Mouse (Mus musculus) MEL (cell line): ENCODE data around the gene D17Wsu92e. TPM values are rescaled to one million over a fixed set of nuclear protein-coding genes. Genes with fewer than 3 reads are reported as not detected.

Source experiments
- DNase-seq: peaks from one replicate; pipeline ENCODE4 v3.0.0; 2011; ENCODE audit warnings: low read depth, low spot score
- H3K27ac ChIP-seq: 2 replicates; pipeline ENCODE4 v1.5.1; 2012; ENCODE audit warnings: low read depth, mild to moderate bottlenecking, control low read depth, low read length, moderate library complexity; ENCODE audit not compliant: control insufficient read depth
- H3K27me3 ChIP-seq, 2 experiments: fragments of 150-350 bp in 1 of 2; sonication (generic) in 1 of 2; 2 replicates each; pipeline ENCODE4 v1.6.1; 2012; ENCODE audit warnings: low read length in 2 of 2, mild to moderate bottlenecking in 2 of 2, improper control_type of control experiment in 1 of 2, moderate library complexity in 1 of 2; ENCODE audit not compliant: insufficient read depth in 2 of 2, control insufficient read depth in 1 of 2
- H3K36me3 ChIP-seq, 2 experiments: 2 replicates each; pipeline ENCODE4 v1.6.1; 2012 to 2014; ENCODE audit warnings: low read length in 2 of 2, improper control_type of control experiment in 1 of 2, inconsistent platforms in 1 of 2, mild to moderate bottlenecking in 1 of 2; ENCODE audit not compliant: insufficient read depth in 2 of 2, control insufficient read depth in 1 of 2
- H3K4me1 ChIP-seq, 2 experiments: fragments of 150-350 bp in 1 of 2; sonication (generic) in 1 of 2; 2 replicates each; pipeline ENCODE4 v1.6.1; 2012; ENCODE audit warnings: low read length in 2 of 2, improper control_type of control experiment in 1 of 2, mild to moderate bottlenecking in 1 of 2; ENCODE audit not compliant: insufficient read depth in 2 of 2, control insufficient read depth in 1 of 2
- H3K4me3 ChIP-seq, 2 experiments: fragments of 150-350 bp in 1 of 2; sonication (generic) in 1 of 2; 2 replicates each; pipeline ENCODE4 v1.5.1; 2012; ENCODE audit warnings: low read depth in 2 of 2, low read length in 2 of 2, mild to moderate bottlenecking in 2 of 2, moderate library complexity in 2 of 2, control low read depth in 1 of 2, improper control_type of control experiment in 1 of 2; ENCODE audit not compliant: control insufficient read depth in 1 of 2, insufficient read depth in 1 of 2
- H3K79me2 ChIP-seq: 2 replicates; pipeline ENCODE4 v1.6.1; 2012; ENCODE audit warnings: mild to moderate bottlenecking, low read length, moderate library complexity; ENCODE audit not compliant: control insufficient read depth, poor library complexity, insufficient read depth
- H3K9ac ChIP-seq: 2 replicates; pipeline ENCODE4 v1.6.1; 2012; ENCODE audit warnings: low read depth, mild to moderate bottlenecking, control low read depth, low read length, moderate library complexity; ENCODE audit not compliant: control insufficient read depth, poor library complexity, severe bottlenecking
- H3K9me3 ChIP-seq: fragments of 150-350 bp; sonication (generic); replicated peaks from 2 replicates; pipeline ENCODE4 v1.6.1; 2012; ENCODE audit warnings: mild to moderate bottlenecking, low read length, improper control_type of control experiment, moderate library complexity; ENCODE audit not compliant: insufficient read depth
- BHLHE40 ChIP-seq: IDR thresholded peaks from 2 replicates; pipeline ENCODE4 v1.6.1; 2012; ENCODE audit warnings: low read depth, mild to moderate bottlenecking, inconsistent platforms, low read length, improper control_type of control experiment, borderline replicate concordance
- CHD1 ChIP-seq: IDR thresholded peaks from 2 replicates; pipeline ENCODE4 v1.6.1; 2012; ENCODE audit warnings: low read depth, mild to moderate bottlenecking, inconsistent platforms, low read length, improper control_type of control experiment
- ELF1 ChIP-seq: IDR thresholded peaks from 2 replicates; pipeline ENCODE4 v1.6.1; 2014; ENCODE audit warnings: low read depth, mild to moderate bottlenecking, inconsistent platforms, low read length, improper control_type of control experiment, moderate library complexity
- EP300 ChIP-seq, 2 experiments: IDR thresholded peaks; 2 replicates each; pipeline ENCODE4 v1.6.1; 2011; ENCODE audit warnings: improper control_type of control experiment in 2 of 2, low read length in 2 of 2, low read depth in 1 of 2, mild to moderate bottlenecking in 1 of 2
- ETS1 ChIP-seq: IDR thresholded peaks from 2 replicates; pipeline ENCODE4 v1.6.1; 2012; ENCODE audit warnings: low read depth, mild to moderate bottlenecking, inconsistent platforms, low read length, improper control_type of control experiment, moderate library complexity
- GABPA ChIP-seq: IDR thresholded peaks from 2 replicates; pipeline ENCODE4 v1.6.1; 2012; ENCODE audit warnings: low read depth, mild to moderate bottlenecking, inconsistent platforms, low read length, improper control_type of control experiment, moderate library complexity
- HCFC1 ChIP-seq: IDR thresholded peaks from 2 replicates; pipeline ENCODE4 v1.6.1; 2012; ENCODE audit warnings: low read depth, mild to moderate bottlenecking, inconsistent platforms, low read length, improper control_type of control experiment, moderate library complexity
- JUND ChIP-seq: IDR thresholded peaks from 2 replicates; pipeline ENCODE4 v1.6.1; 2011; ENCODE audit warnings: low read depth, mild to moderate bottlenecking, improper control_type of control experiment, low read length
- KAT2A ChIP-seq: conservative IDR thresholded peaks from 2 replicates; pipeline ENCODE4 v1.6.1; 2012; ENCODE audit warnings: low read depth, low read length, improper control_type of control experiment, inconsistent platforms
- MAX ChIP-seq: IDR thresholded peaks from 2 replicates; pipeline ENCODE4 v1.6.1; 2011; ENCODE audit warnings: low read length, improper control_type of control experiment
- MAZ ChIP-seq: IDR thresholded peaks from 2 replicates; pipeline ENCODE4 v1.6.1; 2012; ENCODE audit warnings: low read depth, mild to moderate bottlenecking, inconsistent platforms, low read length, improper control_type of control experiment
- MXI1 ChIP-seq: IDR thresholded peaks from 2 replicates; pipeline ENCODE4 v1.6.1; 2011; ENCODE audit warnings: mild to moderate bottlenecking, low read depth, low read length, improper control_type of control experiment
- NELFE ChIP-seq: IDR thresholded peaks from 2 replicates; pipeline ENCODE4 v1.6.1; 2011; ENCODE audit warnings: low read depth, low read length, improper control_type of control experiment
- NRF1 ChIP-seq: IDR thresholded peaks from 2 replicates; pipeline ENCODE4 v1.6.1; 2014; ENCODE audit warnings: low read depth, mild to moderate bottlenecking, inconsistent platforms, low read length, improper control_type of control experiment, moderate library complexity; ENCODE audit not compliant: poor library complexity, insufficient read depth, severe bottlenecking
- POLR2A ChIP-seq, 2 experiments: IDR thresholded peaks; 2 replicates each; pipeline ENCODE4 v1.6.1; 2011 to 2012; ENCODE audit warnings: low read length in 2 of 2, mild to moderate bottlenecking in 2 of 2, control low read depth in 1 of 2, improper control_type of control experiment in 1 of 2, low read depth in 1 of 2, moderate library complexity in 1 of 2; ENCODE audit not compliant: control insufficient read depth in 1 of 2, insufficient read depth in 1 of 2, poor library complexity in 1 of 2
- POLR2AphosphoS2 ChIP-seq: IDR thresholded peaks from 2 replicates; pipeline ENCODE4 v1.6.1; 2011; ENCODE audit warnings: low read length, improper control_type of control experiment
- POLR2AphosphoS5 ChIP-seq: IDR thresholded peaks from 2 replicates; pipeline ENCODE4 v1.6.1; 2012; ENCODE audit warnings: low read depth, borderline replicate concordance, mild to moderate bottlenecking, inconsistent platforms, low read length, moderate library complexity, mixed read lengths
- RAD21 ChIP-seq: IDR thresholded peaks from 2 replicates; pipeline ENCODE4 v1.6.1; 2011; ENCODE audit warnings: mild to moderate bottlenecking, low read depth, low read length, improper control_type of control experiment
- SIN3A ChIP-seq: IDR thresholded peaks from 2 replicates; pipeline ENCODE4 v1.6.1; 2012; ENCODE audit warnings: low read length, improper control_type of control experiment, inconsistent platforms
- TAL1 ChIP-seq: IDR thresholded peaks from 2 replicates; pipeline ENCODE4 v1.6.1; 2012; ENCODE audit warnings: mild to moderate bottlenecking, inconsistent platforms, low read length, moderate library complexity, mixed read lengths
- TBP ChIP-seq: IDR thresholded peaks from 2 replicates; pipeline ENCODE4 v1.8.0; 2011; ENCODE audit warnings: low read depth, low read length, improper control_type of control experiment
- TCF12 ChIP-seq: IDR thresholded peaks from 2 replicates; pipeline ENCODE4 v1.6.1; 2014; ENCODE audit warnings: low read depth, mild to moderate bottlenecking, inconsistent platforms, low read length, improper control_type of control experiment, moderate library complexity
- UBTF ChIP-seq: IDR thresholded peaks from 2 replicates; pipeline ENCODE4 v1.6.1; 2012; ENCODE audit warnings: low read depth, mild to moderate bottlenecking, inconsistent platforms, low read length, improper control_type of control experiment, moderate library complexity, borderline replicate concordance; ENCODE audit not compliant: insufficient read depth
- USF1 ChIP-seq: IDR thresholded peaks from 2 replicates; pipeline ENCODE4 v1.6.1; 2014; ENCODE audit warnings: low read depth, mild to moderate bottlenecking, inconsistent platforms, low read length, improper control_type of control experiment, moderate library complexity
- USF2 ChIP-seq, 2 experiments: IDR thresholded peaks; 2 replicates each; pipeline ENCODE4 v1.6.1; 2011 to 2012; ENCODE audit warnings: improper control_type of control experiment in 2 of 2, low read length in 2 of 2, borderline replicate concordance in 1 of 2, inconsistent platforms in 1 of 2, low read depth in 1 of 2, mild to moderate bottlenecking in 1 of 2; ENCODE audit not compliant: insufficient read depth in 1 of 2
- ZMIZ1 ChIP-seq: IDR thresholded peaks from 2 replicates; pipeline ENCODE4 v1.6.1; 2012; ENCODE audit warnings: low read depth, mild to moderate bottlenecking, inconsistent platforms, low read length, improper control_type of control experiment, moderate library complexity
- ZNF384 ChIP-seq: IDR thresholded peaks from 2 replicates; pipeline ENCODE4 v1.6.1; 2012; ENCODE audit warnings: low read depth, mild to moderate bottlenecking, inconsistent platforms, low read length, improper control_type of control experiment
- polyA plus RNA-seq, 2 experiments: library from polyadenylated mRNA; stranded (reverse) in 1 of 2; unstranded in 1 of 2; fragments of >175 nt in 1 of 2; fragments of >200 nt in 1 of 2; gene quantifications; 2 replicates each; pipeline versions ENCODE4 v1.2.1 to v1.2.4; 2012; ENCODE audit warnings: low replicate concordance in 2 of 2, low read depth in 1 of 2; ENCODE audit not compliant: insufficient read length in 2 of 2, insufficient read depth in 1 of 2, missing spikeins in 1 of 2
- total RNA-seq: library from RNA; depleted of rRNA; stranded (reverse); fragments of 300-350 nt; gene quantifications from 2 replicates; pipeline ENCODE4 v1.2.3, GENCODE M21; 2012; rRNA removed

The D17Wsu92e gene
- total RNA-seq (66.5 and 72.5 TPM in 2 replicates), polyA plus RNA-seq (100 to 1,000 TPM in 1 of 2 experiments, not detected in 1; 108 TPM)

- TF ChIP-seq TBP (0 out of 2 replicates have a peak, but pooled peaks have one; percentile 23), POLR2A (IDR thresholded peaks at IDR 0.05; ENCODE audit: control insufficient read depth in 1 of 2, insufficient read depth in 1 of 2, low read depth in 1 of 2, low read length in 2 of 2, poor library complexity in 1 of 2) (peak in 1 of 2 experiments; percentile 78; a peak in 1 of 4 replicates), MAX (peak; percentile 62; the same call in 1 of the 2 replicates), GABPA (peak; percentile 90; the same call in 1 of the 2 replicates), USF1 (peak; percentile 65), HCFC1 (peak; percentile 93), TCF12 (peak; percentile 51; the same call in 1 of the 2 replicates), CHD1 (0 out of 2 replicates have a peak, but pooled peaks have one; percentile 74), ETS1 (peak; percentile 93), POLR2AphosphoS2 (peak; percentile 44; the same call in 1 of the 2 replicates), RAD21 (no peak), NRF1 (peak; percentile 84), JUND (no peak), ZNF384 (no peak), BHLHE40 (peak; percentile 78), MXI1 (peak; percentile 79), UBTF (no peak), POLR2AphosphoS5 (no peak), SIN3A (peak; percentile 79), ELF1 (peak; percentile 96), TAL1 (no peak), ZMIZ1 (peak; percentile 45), KAT2A (peak; percentile 74; the same call in 1 of the 2 replicates), USF2 (IDR thresholded peaks at IDR 0.05; ENCODE audit: borderline replicate concordance in 1 of 2, insufficient read depth in 1 of 2, low read depth in 1 of 2, low read length in 2 of 2) (no peak), MAZ (peak; percentile 100), NELFE (peak; percentile 52), EP300 (IDR thresholded peaks at IDR 0.05; ENCODE audit: low read depth in 1 of 2, low read length in 2 of 2) (peak; percentile 33 to 51; a peak in 2 of 4 replicates)
- peaks cover 43% of the 10 kb centered on the region for H3K79me2 ChIP-seq
- H3K4me1 ChIP-seq = peaks cover 9 to 19% of the 10 kb centered on the region in 2 experiments
- peaks cover 0 to 27% of the 10 kb centered on the region in 2 experiments; a peak in 2 of 4 replicates for H3K36me3 ChIP-seq
- H3K9ac ChIP-seq = peak within 1 kb of the TSS; percentile 96
- no peaks in the 10 kb centered on the region for H3K27me3 ChIP-seq
- no peaks in the 10 kb centered on the region for H3K9me3 ChIP-seq
- peak; percentile 98 for DNase-seq
- H3K27ac ChIP-seq = peak within 1 kb of the TSS; percentile 95
- peak within 1 kb of the TSS; percentile 79 to 88 for H3K4me3 ChIP-seq
Observed at GRCm38 (mm10) chr17:27820568-27821406, at the start of gene D17Wsu92e. D17Wsu92e (minus strand) TSS chr17:27820648.
